Mouse (Mus musculus): ENCODE measurements around the gene Glod4. TPM values are rescaled to one million over a fixed set of nuclear protein-coding genes. Genes with fewer than 3 reads are reported as not detected.

Glod4 gene
- polyA plus RNA-seq, 1 experiment from 2014 or later: 125 TPM

- H3K9me3 ChIP-seq (ENCODE audit: control insufficient read depth, low read length): no peaks in the 10 kb centered on the region
- H3K27me3 ChIP-seq (ENCODE audit: control insufficient read depth, insufficient read depth, low read length): no peaks in the 10 kb centered on the region
- H3K36me3 ChIP-seq (ENCODE audit: control insufficient read depth, insufficient read depth, low read length): no peaks in the 10 kb centered on the region; the same call in 1 of the 2 replicates
- 53% methylated on average over 5 of the region's 5 CpGs for WGBS
- 0 out of 2 replicates have a peak overlapping the region, but pooled peaks have one; percentile 7 for H3K27ac ChIP-seq (ENCODE audit: low read depth, low read length)
- peaks cover 5% of the 10 kb centered on the region; the same call in 1 of the 2 replicates for H3K4me1 ChIP-seq (replicated peaks; ENCODE audit: control insufficient read depth, insufficient read depth, low read length)
- H3K4me3 ChIP-seq (ENCODE audit: low read depth, low read length): no peak overlapping the region
- ATAC-seq (replicated peaks; ENCODE audit: low FRiP score) (peak; percentile 85), DNase-seq (ENCODE audit: low spot score) (peak; percentile 90)
- H3K9ac ChIP-seq (ENCODE audit: low read length): no peak overlapping the region
- H3K4me2 ChIP-seq (ENCODE audit: low read depth, low read length, severe bottlenecking): no peak overlapping the region
These were observed 9.8 kb upstream of the Glod4 start for GRCm38 (mm10) chr11:76253145-76253917.

- no peak overlapping the region for H3K9ac ChIP-seq (ENCODE audit: low read length)
- ATAC-seq (replicated peaks; ENCODE audit: low FRiP score) (no peak), DNase-seq (ENCODE audit: low spot score) (peak; percentile 45)
- H3K36me3 ChIP-seq (ENCODE audit: control insufficient read depth, insufficient read depth, low read length): no peaks in the 10 kb centered on the region
- whole genome bisulfite sequencing: 71% methylated on average over 3 of the region's 3 CpGs
- H3K9me3 ChIP-seq (ENCODE audit: control insufficient read depth, low read length): no peaks in the 10 kb centered on the region
- H3K4me1 ChIP-seq (replicated peaks; ENCODE audit: control insufficient read depth, insufficient read depth, low read length): peaks cover 5% of the 10 kb centered on the region; the same call in 1 of the 2 replicates
- no peak overlapping the region for H3K4me2 ChIP-seq (ENCODE audit: low read depth, low read length, severe bottlenecking)
- no peak overlapping the region for H3K27ac ChIP-seq (ENCODE audit: low read depth, low read length)
- no peaks in the 10 kb centered on the region for H3K27me3 ChIP-seq (ENCODE audit: control insufficient read depth, insufficient read depth, low read length)
- H3K4me3 ChIP-seq (ENCODE audit: low read depth, low read length): no peak overlapping the region
These were observed 8.5 kb upstream of the Glod4 start for GRCm38 (mm10) chr11:76252036-76252435.

GRCm38 (mm10) chr11:76247239-76247638 lies 3.7 kb upstream of the Glod4 start:
- no peak for ATAC-seq (replicated peaks; ENCODE audit: low FRiP score)
- no peaks in the 10 kb centered on the region for H3K36me3 ChIP-seq (ENCODE audit: control insufficient read depth, insufficient read depth, low read length)
- WGBS: 61% methylated on average over 2 of the region's 2 CpGs

GRCm38 (mm10) chr11:76246439-76246838 lies 2.9 kb upstream of the Glod4 start:
- Histone ChIP-seq H3K4me2 (ENCODE audit: low read depth, low read length, severe bottlenecking) (no peak overlapping the region), H3K9ac (ENCODE audit: low read length) (no peak overlapping the region), H3K4me1 (replicated peaks; ENCODE audit: control insufficient read depth, insufficient read depth, low read length) (peaks cover 3% of the 10 kb centered on the region), H3K4me3 (ENCODE audit: low read depth, low read length) (no peak overlapping the region), H3K9me3 (ENCODE audit: control insufficient read depth, low read length) (no peaks in the 10 kb centered on the region), H3K36me3 (ENCODE audit: control insufficient read depth, insufficient read depth, low read length) (no peaks in the 10 kb centered on the region), H3K27ac (ENCODE audit: low read depth, low read length) (no peak overlapping the region), H3K27me3 (ENCODE audit: control insufficient read depth, insufficient read depth, low read length) (no peaks in the 10 kb centered on the region)
- DNase-seq (ENCODE audit: low spot score) (no peak), ATAC-seq (replicated peaks; ENCODE audit: low FRiP score) (no peak)

More at GRCm38 (mm10) chr11:76247239-76247638, 3.7 kb upstream of the Glod4 start:
- DNase-seq (ENCODE audit: low spot score): no peak
- no peak overlapping the region for H3K4me3 ChIP-seq (ENCODE audit: low read depth, low read length)
- H3K9me3 ChIP-seq (ENCODE audit: control insufficient read depth, low read length): no peaks in the 10 kb centered on the region
- H3K4me1 ChIP-seq (replicated peaks; ENCODE audit: control insufficient read depth, insufficient read depth, low read length): peaks cover 3% of the 10 kb centered on the region
- H3K27ac ChIP-seq (ENCODE audit: low read depth, low read length): no peak overlapping the region
- no peak overlapping the region for H3K4me2 ChIP-seq (ENCODE audit: low read depth, low read length, severe bottlenecking)
- no peak overlapping the region for H3K9ac ChIP-seq (ENCODE audit: low read length)
- H3K27me3 ChIP-seq (ENCODE audit: control insufficient read depth, insufficient read depth, low read length): no peaks in the 10 kb centered on the region

- 3% methylated on average over 34 of the region's 34 CpGs for WGBS
These were observed 454 bp upstream of the Glod4 start for GRCm38 (mm10) chr11:76243811-76244546.

GRCm38 (mm10) chr11:76239750-76240149 lies 3.8 kb downstream of the Glod4 start:
- WGBS: 93% methylated on average over 2 of the region's 2 CpGs
- H3K36me3 ChIP-seq (ENCODE audit: control insufficient read depth, insufficient read depth, low read length): no peaks in the 10 kb centered on the region
- no peak overlapping the region for H3K4me2 ChIP-seq (ENCODE audit: low read depth, low read length, severe bottlenecking)
- no peak overlapping the region for H3K9ac ChIP-seq (ENCODE audit: low read length)
- no peak overlapping the region for H3K4me3 ChIP-seq (ENCODE audit: low read depth, low read length)
- no peak overlapping the region for H3K27ac ChIP-seq (ENCODE audit: low read depth, low read length)
- DNase-seq (ENCODE audit: low spot score): no peak
- no peak for ATAC-seq (replicated peaks; ENCODE audit: low FRiP score)
- peaks cover 3% of the 10 kb centered on the region; the same call in 1 of the 2 replicates for H3K4me1 ChIP-seq (replicated peaks; ENCODE audit: control insufficient read depth, insufficient read depth, low read length)
- H3K9me3 ChIP-seq (ENCODE audit: control insufficient read depth, low read length): no peaks in the 10 kb centered on the region
- no peaks in the 10 kb centered on the region for H3K27me3 ChIP-seq (ENCODE audit: control insufficient read depth, insufficient read depth, low read length)

More at GRCm38 (mm10) chr11:76243811-76244546, 454 bp upstream of the Glod4 start:
- H3K4me2 ChIP-seq (ENCODE audit: low read depth, low read length, severe bottlenecking): peak overlapping the region; percentile 81
- no peak overlapping the region for H3K27ac ChIP-seq (ENCODE audit: low read depth, low read length)
- peak overlapping the region; percentile 81 for H3K9ac ChIP-seq (ENCODE audit: low read length)
- ATAC-seq (replicated peaks; ENCODE audit: low FRiP score): no peak
- H3K36me3 ChIP-seq (ENCODE audit: control insufficient read depth, insufficient read depth, low read length): no peaks in the 10 kb centered on the region
- H3K27me3 ChIP-seq (ENCODE audit: control insufficient read depth, insufficient read depth, low read length): no peaks in the 10 kb centered on the region
- no peak for DNase-seq (ENCODE audit: low spot score)
- H3K4me1 ChIP-seq (replicated peaks; ENCODE audit: control insufficient read depth, insufficient read depth, low read length): peaks cover 3% of the 10 kb centered on the region
- peak overlapping the region; percentile 84 for H3K4me3 ChIP-seq (ENCODE audit: low read depth, low read length)
- H3K9me3 ChIP-seq (ENCODE audit: control insufficient read depth, low read length): no peaks in the 10 kb centered on the region

- DNase-seq (ENCODE audit: low spot score): no peak
- Histone ChIP-seq H3K36me3 (ENCODE audit: control insufficient read depth, insufficient read depth, low read length) (no peaks in the 10 kb centered on the region; the same call in 1 of the 2 replicates), H3K27me3 (ENCODE audit: control insufficient read depth, insufficient read depth, low read length) (no peaks in the 10 kb centered on the region)
These were observed 7.4 kb downstream of the Glod4 start for GRCm38 (mm10) chr11:76236136-76236535.

GRCm38 (mm10) chr11:76225051-76225450 lies 18.5 kb downstream of the Glod4 start:
- no peak overlapping the region for H3K4me3 ChIP-seq (ENCODE audit: low read depth, low read length)
- no peak overlapping the region for H3K4me2 ChIP-seq (ENCODE audit: low read depth, low read length, severe bottlenecking)

More at GRCm38 (mm10) chr11:76236136-76236535, 7.4 kb downstream of the Glod4 start:
- no peaks in the 10 kb centered on the region for H3K9me3 ChIP-seq (ENCODE audit: control insufficient read depth, low read length)
- no peaks in the 10 kb centered on the region for H3K4me1 ChIP-seq (replicated peaks; ENCODE audit: control insufficient read depth, insufficient read depth, low read length)
- 94% methylated on average over 3 of the region's 3 CpGs for WGBS
- no peak overlapping the region for H3K4me3 ChIP-seq (ENCODE audit: low read depth, low read length)
- no peak overlapping the region for H3K4me2 ChIP-seq (ENCODE audit: low read depth, low read length, severe bottlenecking)
- H3K9ac ChIP-seq (ENCODE audit: low read length): no peak overlapping the region
- no peak for ATAC-seq (replicated peaks; ENCODE audit: low FRiP score)
- no peak overlapping the region for H3K27ac ChIP-seq (ENCODE audit: low read depth, low read length)

More at GRCm38 (mm10) chr11:76225051-76225450, 18.5 kb downstream of the Glod4 start:
- Histone ChIP-seq H3K4me1 (replicated peaks; ENCODE audit: control insufficient read depth, insufficient read depth, low read length) (no peaks in the 10 kb centered on the region), H3K27me3 (ENCODE audit: control insufficient read depth, insufficient read depth, low read length) (no peaks in the 10 kb centered on the region), H3K9me3 (ENCODE audit: control insufficient read depth, low read length) (no peaks in the 10 kb centered on the region), H3K27ac (ENCODE audit: low read depth, low read length) (no peak overlapping the region), H3K9ac (ENCODE audit: low read length) (no peak overlapping the region), H3K36me3 (ENCODE audit: control insufficient read depth, insufficient read depth, low read length) (no peaks in the 10 kb centered on the region)
- no peak for ATAC-seq (replicated peaks; ENCODE audit: low FRiP score)
- no peak for DNase-seq (ENCODE audit: low spot score)

Data from forebrain, embryonic 11.5 days (tissue).